Mouse (Mus musculus) yolk sac, embryonic 10.5 days (tissue): ENCODE measurements at regions not wholly inside any gene's neighbourhood (a gene's known extent, or its start where the extent isn't known, plus 50 kb on each side); places are given as distances from the start of the nearest gene placed in this dataset.
"Not testable (repeated sequence)": the region's sequence is repeated elsewhere in the genome, so short reads cannot be mapped to it uniquely, and the experiment has no call there.

ENCODE experiments used
- DNase-seq: peaks from one replicate; pipeline ENCODE4 v3.0.0-alpha.2; 2017; ENCODE audit warnings: low spot score

- no peak for DNase-seq
These were observed 943.2 kb downstream of the Diaph3 start for GRCm38 (mm10) chr14:86197864-86198263.

- no peak for DNase-seq
These were observed 956.2 kb downstream of the Diaph3 start for GRCm38 (mm10) chr14:86184663-86185381.

GRCm38 (mm10) chr14:86178517-86178916 is 962.5 kb downstream of the Diaph3 start:
- DNase-seq: no peak

GRCm38 (mm10) chr14:86171118-86171517 is 969.9 kb downstream of the Diaph3 start:
- no peak for DNase-seq

- DNase-seq: no peak
These were observed 981.9 kb downstream of the Diaph3 start for GRCm38 (mm10) chr14:86159151-86159550.

- no peak for DNase-seq
These were observed 986.3 kb downstream of the Diaph3 start for GRCm38 (mm10) chr14:86154688-86155087.

GRCm38 (mm10) chr14:86151276-86151675 is 989.8 kb downstream of the Diaph3 start:
- no peak for DNase-seq

- DNase-seq: no peak
These were observed 990.6 kb downstream of the Diaph3 start for GRCm38 (mm10) chr14:86150329-86150866.

- DNase-seq: no peak
These were observed 1025.6 kb downstream of the Diaph3 start for GRCm38 (mm10) chr14:86115254-86116057.

GRCm38 (mm10) chr14:86101497-86101896 is 1039.5 kb downstream of the Diaph3 start:
- DNase-seq: no peak

GRCm38 (mm10) chr14:86070313-86071100 is 1070.5 kb downstream of the Diaph3 start:
- DNase-seq: no peak

GRCm38 (mm10) chr14:86069329-86069728 is 1071.7 kb downstream of the Diaph3 start:
- no peak for DNase-seq

- no peak for DNase-seq
These were observed 1073.3 kb downstream of the Diaph3 start for GRCm38 (mm10) chr14:86067743-86068142.

- DNase-seq: no peak
These were observed 1077.5 kb downstream of the Diaph3 start for GRCm38 (mm10) chr14:86063620-86063943.

GRCm38 (mm10) chr14:86062885-86063619 is 1078.0 kb downstream of the Diaph3 start:
- no peak for DNase-seq

GRCm38 (mm10) chr14:86056991-86057390 is 1084.0 kb downstream of the Diaph3 start:
- DNase-seq: no peak

- no peak for DNase-seq
These were observed 1086.4 kb downstream of the Diaph3 start for GRCm38 (mm10) chr14:86054668-86055067.

GRCm38 (mm10) chr14:86029401-86029800 is 1111.6 kb downstream of the Diaph3 start:
- DNase-seq: no peak

GRCm38 (mm10) chr14:86017611-86018010 is 1123.4 kb downstream of the Diaph3 start:
- not testable (repeated sequence) for DNase-seq
